Mouse (Mus musculus): ENCODE measurements at regions not wholly inside any gene's neighbourhood (a gene's known extent, or its start where the extent isn't known, plus 50 kb on each side); places are given as distances from the start of the nearest gene placed in this dataset.

DNA sequence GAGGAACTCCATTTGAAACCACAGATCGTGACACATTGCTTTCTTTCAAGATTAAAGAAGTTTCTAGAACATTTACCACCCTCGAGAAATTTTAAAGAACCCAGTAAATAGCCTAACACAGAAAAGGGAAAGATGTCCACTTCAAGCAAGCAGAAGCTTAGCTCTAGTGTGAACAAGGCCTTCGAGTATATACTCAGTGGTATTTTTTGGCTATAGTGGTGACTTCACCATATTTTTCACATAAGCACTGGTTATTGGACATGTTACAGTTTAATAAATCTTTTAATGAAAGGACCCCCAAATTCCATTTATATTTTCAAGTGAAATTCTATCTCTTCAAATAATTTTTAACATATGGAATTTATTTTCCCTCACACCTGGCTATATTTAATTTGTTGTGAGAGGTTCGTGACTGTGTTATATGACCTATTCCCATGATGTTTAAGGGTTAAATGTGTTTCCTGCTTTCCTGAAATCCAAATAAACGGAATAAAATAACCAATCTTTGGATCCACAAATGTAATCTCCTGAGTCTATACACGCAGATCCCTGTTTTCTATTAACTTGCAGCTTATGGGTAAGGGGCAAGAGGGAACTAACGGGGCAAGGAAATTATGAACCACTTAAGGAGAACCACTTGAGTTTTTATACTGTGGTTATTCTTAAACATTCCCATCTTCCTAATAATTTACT, 60.6 kb upstream of the Tas2r134 start:
- ATAC-seq (replicated peaks; ENCODE audit: poor library complexity), result no peak

DNA sequence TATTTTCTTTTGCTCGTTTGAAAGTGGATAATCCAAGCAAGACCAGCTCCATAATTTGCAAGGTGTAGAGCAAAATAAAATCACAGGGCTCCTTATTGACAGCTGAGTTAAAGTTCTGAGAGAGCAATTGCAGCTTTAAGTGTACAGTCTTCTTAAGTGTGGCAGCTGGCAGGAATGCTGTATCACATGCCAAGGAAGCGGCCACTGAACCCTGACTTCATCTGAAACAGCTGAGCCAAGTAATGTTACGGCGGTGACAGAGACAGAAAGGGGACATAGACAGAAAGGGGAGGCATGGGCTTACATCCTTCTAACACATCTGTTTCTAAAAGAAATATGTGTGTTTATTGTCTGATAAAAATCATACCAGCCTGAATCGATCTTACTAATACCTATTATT, 63.4 kb upstream of the Tas2r134 start:
- no peak for ATAC-seq (replicated peaks; ENCODE audit: poor library complexity)

DNA sequence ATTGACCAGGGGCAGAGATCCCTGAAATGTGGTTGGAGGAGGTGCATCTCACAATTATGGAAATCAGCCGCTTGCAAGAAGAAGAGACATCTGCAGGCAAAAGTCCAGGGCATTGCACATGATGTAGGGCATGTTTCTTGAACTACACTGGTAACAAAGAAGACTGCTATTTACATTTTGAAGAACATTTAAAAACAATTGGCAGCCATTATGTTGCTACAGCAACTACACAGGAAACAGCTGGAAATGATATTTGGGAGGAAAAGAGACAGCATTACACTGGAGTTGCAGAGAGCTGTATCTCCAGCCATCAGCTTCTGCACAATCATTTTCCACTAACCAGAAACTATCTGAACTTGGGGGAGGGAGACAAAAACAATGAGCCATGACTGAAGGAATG, 64.1 kb upstream of the Tas2r134 start:
- ATAC-seq (replicated peaks; ENCODE audit: poor library complexity), result no peak

DNA sequence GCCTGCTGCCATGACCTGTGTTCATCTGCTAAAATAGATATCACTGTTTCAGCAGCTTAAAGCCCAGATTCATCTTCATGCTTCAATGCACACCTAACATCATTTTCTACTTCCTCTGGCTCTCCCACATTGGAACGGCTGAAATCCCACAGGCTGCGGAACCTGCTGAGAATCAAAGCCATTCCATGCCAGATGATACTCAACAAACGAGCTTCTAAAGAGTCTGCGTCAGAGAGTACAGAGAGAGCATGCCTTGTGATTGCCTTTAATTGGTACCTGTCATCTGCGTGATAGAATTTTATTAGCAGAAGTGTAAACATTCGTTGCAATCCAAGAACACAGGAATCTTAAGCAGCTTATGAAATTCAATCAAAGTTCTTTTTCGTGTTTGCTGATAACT, 76.4 kb upstream of the Tas2r134 start:
- no peak for ATAC-seq (replicated peaks; ENCODE audit: poor library complexity)

DNA sequence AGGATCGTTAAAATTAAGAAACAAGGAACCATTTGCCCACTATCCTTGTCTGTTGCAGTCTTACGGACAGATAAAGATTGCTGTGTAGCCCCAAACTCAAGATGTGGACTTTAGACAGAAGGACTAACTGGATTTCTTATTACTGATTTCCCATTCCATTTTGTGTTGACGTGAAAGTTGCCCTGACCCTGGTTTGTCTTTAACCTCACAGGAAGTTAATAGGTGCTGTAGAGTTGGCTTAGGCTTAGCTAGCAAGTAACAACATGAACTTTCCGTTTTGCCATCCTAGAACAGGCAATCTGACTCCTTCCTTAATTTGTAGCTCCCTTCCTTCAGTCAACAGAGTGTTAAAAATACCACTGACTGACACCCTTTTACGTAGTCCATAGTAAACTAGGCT, 78.2 kb upstream of the Tas2r134 start:
- no peak for ATAC-seq (replicated peaks; ENCODE audit: poor library complexity)

DNA sequence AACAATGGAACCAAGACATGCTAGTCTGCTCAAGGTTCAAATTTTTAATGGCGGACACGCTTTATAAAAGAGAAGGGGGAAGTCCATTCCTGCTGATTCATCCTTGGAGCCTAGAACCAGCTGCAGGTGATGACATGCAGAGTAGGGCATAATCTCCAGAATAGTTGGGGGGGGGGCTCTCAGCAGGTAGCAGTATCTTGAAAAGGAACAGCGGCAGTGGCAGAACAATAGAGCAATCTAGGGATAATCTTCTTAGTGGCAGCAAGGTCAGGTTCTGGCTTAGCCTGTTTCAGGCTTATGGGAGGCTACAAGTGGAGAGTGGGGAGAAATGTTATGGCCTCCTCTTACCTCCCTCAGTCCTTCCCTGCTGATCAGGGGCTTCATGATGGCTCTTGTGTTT, 81.1 kb upstream of the Tas2r134 start:
- ATAC-seq (replicated peaks; ENCODE audit: poor library complexity), result no peak

DNA sequence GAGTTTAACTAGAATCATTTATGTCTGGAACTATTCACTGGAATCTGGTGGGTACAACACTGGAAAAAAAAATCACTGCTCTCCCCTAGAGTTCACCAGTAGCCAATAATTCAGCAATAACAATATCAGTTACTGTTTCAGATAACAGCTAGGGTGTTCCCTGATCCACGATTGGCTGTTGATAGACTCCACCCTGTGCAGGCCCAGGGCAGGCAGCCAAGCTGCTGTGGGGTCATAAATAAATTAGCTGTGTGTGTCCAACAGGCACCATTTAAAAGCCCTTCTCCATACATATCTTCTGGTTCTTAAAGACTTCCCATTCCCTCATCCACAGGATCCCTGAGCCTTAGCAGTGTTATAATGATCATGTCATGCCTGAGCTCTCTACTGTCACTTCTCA, 83.4 kb upstream of the Tas2r134 start:
- no peak for ATAC-seq (replicated peaks; ENCODE audit: poor library complexity)

DNA sequence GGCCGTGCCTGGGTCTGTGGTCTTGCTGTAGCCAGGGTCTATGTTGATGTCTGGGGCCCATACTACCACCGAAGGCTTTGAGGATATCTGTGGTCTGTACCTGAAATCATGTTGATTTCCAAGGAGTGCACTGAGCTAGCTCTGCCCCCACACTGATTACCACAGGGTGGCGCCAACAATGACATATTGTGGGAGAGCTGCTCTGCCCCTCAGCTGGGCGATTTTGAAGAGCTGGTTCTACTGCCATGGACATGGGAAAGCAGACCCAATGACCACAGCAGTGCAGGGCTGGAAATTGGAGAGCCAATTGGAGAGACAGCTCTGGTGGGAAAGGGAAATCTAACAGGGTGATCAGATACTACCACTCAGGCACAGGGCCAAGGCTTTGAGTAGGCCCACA, 85.0 kb upstream of the Tas2r134 start:
- peak; percentile 80 for ATAC-seq (replicated peaks; ENCODE audit: poor library complexity)

DNA sequence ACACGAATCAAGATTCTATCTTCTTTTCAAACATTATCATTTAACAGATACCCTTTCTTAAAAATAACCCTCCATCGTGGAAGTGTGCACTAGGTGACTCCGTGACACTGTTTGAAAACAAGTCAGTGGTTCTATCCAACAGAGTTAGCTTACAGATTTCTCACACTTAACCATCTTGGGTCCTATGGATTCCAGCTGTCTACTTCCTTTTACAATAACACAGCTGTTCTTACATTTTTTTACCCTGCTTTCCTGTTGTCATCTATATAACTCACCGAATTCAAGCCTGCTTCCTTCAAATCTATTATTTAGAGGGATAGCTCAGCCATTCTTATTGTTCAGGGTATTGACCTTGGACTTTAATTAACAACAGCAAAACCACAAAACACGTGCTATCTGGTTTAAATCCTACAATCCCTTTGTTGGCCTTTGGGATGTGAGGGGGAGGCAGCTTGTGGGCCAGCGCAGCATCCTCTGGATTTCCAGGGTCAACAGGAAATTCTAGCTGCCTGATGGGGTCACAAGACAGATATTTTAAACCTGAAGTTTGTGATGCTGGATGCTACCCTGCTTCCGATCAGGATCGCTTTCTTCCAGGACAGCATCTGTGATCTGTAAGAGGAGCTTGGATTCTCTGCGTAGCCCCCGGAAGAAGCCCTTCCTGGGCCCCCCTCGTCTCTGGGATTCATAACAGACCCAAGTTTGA, 94.4 kb upstream of the Tas2r134 start:
- ATAC-seq (replicated peaks; ENCODE audit: poor library complexity), result no peak

DNA sequence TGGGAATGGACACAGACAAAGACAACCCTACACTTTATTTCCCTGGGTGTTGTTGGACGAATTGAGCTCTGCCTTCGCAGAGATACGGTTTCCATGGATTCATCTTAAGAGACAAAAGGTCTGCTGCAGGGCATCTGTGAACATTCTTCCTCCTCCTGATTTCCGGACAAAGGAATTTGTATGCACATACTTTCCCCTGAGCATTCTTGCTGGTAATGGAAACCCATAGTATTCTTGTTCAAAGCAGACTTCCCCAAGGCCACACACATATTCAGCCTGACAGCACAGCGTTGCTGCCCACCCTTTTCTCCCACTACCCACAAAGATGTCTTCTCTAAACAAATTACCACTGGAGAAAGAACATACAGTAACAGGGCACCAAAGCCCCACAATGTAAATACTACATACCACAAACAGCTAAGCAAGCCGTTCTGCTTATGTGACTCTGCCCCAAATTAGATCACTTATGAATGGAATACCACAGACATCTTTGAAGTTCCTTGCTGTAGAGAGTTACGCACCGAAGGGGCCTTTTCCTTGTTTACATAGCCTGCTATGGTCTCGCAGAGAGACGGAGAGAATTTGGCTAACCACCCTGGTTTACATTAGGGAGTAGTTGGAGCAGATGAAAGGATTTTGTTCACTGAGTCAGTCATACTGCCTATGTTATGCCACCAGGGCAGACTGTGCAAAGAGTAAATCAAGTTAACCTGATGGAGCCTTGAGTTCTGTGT, 96.0 kb upstream of the Tas2r134 start:
- no peak for ATAC-seq (replicated peaks; ENCODE audit: poor library complexity)

DNA sequence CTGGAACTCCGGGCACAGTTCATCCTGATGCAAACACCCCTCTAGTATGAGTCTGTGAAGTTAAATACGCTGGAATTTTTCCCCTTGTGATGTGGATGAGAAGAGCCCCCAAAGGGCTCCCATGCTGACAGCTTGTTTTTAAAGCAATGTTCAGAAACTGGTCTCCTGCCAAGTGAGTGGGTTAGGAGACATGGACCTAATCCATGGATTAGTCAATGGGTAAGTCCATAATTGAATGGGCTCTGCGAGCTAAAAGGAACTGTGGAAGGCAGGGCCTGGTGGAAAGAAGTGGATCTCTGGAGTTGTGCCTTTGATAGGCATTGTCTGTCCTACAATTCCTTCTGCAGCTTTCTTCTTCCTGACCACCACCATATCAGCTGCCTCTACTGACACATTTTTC, 104.5 kb upstream of the Tas2r134 start:
- ATAC-seq (replicated peaks; ENCODE audit: poor library complexity), result no peak

DNA sequence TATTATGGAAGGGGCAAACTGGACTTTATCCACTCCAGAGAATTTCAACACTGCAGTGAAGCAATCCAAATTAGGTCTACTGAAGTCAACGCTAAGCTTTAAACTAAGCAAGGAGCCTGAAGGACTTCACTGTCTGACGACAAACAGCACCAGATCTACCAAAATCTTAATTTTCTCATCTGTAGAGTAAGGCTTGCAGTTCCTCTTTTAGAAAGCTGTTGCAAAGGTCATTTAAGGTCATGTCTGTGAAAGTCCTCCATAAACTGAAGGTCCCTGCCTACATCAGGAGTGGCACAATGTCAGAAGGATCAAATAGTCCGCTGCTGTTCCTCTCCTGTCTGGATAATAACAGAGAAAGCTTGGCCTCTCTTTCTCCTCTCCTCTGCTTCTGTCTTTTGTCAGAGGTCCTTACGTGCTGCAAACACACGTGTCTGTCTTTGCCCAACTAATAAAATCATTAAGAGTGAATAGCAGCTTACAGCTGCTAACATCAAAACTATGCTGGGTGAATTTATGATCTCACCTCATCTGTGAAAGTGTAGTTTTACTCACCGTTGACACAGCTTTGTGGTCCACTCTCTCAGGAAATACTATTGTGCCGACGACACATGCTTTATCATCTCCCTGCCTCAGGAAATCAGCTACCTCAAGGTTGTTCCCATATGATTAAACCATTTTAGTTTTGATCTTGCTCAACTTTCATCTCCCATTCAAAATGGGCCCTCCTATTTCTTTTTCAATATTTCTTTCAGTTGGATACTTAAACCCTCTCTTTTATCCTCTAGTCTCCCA, 117.9 kb upstream of the Tas2r134 start:
- peak; percentile 69 for ATAC-seq (replicated peaks; ENCODE audit: poor library complexity)

DNA sequence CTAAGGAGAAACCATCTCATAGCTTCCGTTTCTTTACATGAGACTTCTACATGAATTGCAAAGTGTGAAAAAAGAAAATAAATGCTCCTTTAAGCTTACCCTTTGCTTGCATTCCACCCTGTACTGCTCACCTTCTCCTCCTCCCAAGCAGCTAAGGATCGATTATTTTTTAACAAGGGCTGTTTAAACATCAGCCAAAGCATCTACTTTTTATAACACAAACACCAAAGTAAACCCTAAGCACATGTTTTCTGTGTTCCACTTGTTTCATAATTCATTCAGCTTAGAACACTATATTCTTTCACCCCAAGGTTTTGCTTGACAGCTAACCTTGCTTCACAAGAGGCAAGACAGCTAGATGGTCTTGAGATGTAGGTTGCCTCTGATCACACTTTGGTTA, 129.4 kb upstream of the Tas2r134 start:
- ATAC-seq (replicated peaks; ENCODE audit: poor library complexity), result no peak

DNA sequence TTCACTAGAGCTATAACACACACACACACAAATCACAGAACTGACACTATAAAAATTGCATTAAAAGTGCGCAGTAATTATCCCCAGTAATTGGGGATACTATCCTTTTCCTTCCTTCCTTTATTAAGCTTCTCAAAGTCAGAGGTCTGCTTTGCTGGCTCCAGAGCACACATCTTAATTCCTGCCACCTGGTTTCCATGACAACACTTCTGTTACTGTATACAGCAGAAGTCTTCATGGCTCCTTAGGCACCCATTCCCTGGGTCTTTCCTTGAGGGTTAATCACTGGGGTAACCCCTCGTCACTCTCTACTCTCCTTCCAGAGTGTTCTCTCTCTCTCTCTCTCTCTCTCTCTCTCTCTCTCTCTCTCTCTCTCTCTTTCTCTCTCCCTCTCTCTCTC, 153.6 kb upstream of the Tas2r134 start:
- ATAC-seq (replicated peaks; ENCODE audit: poor library complexity), result no peak

DNA sequence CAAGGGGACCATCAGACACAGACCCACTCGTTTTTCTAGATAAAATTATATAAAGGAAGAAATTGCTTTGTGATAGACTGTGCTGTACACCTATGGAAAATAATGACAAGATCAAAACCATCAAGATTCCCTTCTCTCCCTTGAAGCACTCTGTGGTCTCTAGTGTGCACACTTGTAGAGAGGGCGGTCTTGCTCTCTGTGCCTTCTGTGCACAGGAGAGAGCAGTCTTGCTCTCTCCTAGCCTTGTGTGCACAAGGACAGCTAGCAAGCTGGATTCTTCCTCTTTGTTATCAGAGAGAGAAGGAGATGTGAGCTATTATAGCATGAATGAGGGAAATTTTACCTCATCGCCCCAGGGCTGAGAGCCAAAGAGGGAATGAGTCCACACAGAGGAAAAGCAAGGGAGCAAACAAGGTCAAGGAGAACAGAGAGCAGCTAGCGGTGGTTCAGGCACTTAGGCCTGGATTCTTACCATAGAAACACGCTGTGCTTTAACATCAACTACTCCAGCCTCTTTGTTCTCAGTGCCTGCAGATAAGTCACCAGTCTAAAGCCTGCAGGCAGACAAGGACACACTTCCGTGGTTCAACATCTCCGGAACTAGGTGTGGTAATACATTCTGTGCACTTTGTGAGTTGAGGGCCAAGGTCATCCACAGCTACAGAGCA, 160.2 kb upstream of the Tas2r134 start:
- no peak for ATAC-seq (replicated peaks; ENCODE audit: poor library complexity)

DNA sequence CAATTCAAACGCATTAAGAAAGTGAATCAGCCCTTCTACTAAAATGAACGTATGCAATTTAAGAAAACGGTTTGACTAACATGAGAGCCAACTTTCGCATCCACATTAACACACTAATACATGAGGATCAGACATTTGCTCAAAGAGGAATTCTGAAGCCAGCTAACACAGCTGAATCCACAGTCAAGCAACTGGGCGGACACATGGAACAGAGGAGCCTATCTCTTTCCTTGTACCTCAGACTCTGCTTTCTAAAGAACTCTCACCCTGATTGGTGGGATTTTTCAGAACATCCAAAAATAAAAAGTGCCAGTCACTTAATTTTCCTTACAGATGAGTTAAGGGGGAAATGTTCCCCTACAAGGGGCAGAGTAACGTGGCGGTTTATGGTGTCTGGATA, 161.3 kb upstream of the Tas2r134 start:
- ATAC-seq (replicated peaks; ENCODE audit: poor library complexity), result no peak

DNA sequence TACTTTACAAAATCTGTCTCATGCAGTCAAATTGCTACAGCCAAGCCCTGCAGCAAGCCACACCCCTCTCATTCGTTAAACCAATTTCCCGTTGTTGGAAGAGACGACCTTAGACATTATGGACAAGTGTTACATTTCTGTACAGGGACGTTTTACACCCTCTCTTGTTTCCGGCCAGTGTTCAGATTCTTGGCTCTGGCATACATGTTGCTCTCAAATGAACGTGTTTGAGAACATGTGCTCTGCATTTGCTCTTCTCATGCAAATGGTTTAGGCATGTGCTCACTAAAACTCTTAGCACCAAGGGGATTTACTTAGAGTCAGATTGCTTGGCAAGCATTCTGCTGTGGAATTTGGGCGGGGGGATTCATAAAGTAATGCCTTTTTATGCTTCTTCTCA, 161.7 kb upstream of the Tas2r134 start:
- ATAC-seq (replicated peaks; ENCODE audit: poor library complexity), result no peak

DNA sequence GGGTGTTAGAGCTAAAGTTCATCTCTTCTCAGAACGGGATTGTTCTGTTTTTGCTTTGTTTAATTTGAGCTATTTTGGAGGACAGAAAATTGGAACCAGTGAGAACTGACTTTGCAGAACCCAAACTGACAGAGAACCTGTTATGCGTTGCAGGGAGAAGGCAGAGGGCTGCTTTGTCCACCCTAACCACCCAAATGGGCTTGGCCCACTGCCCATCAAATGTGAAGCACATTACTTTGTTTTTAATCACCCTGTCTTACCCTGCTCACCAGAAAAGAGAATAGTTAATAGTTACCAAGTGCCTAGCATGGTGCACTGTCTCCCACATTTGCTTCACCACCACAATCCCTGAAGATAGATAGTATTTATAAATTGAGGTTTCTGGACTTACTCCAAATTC, 163.0 kb upstream of the Tas2r134 start:
- no peak for ATAC-seq (replicated peaks; ENCODE audit: poor library complexity)

DNA sequence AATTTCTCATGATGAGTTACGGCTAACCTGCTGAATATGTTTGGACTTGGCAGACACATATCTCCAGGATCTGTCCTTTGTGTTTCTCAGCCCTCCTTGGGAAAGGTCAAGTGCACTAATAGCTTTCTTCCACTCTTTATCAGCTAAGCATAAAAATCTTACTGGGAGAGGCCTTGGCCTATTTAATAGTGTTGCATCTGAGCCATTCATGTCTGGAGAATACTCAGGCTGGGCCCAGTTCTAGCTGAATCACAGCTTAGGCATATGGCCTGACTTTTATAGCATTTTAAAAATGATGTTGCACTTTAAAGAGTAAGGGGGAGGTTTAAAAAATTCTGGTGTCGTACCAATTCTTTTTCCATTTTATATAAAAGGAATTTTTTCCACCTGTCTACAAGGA, 166.4 kb upstream of the Tas2r134 start:
- ATAC-seq (replicated peaks; ENCODE audit: poor library complexity), result no peak

DNA sequence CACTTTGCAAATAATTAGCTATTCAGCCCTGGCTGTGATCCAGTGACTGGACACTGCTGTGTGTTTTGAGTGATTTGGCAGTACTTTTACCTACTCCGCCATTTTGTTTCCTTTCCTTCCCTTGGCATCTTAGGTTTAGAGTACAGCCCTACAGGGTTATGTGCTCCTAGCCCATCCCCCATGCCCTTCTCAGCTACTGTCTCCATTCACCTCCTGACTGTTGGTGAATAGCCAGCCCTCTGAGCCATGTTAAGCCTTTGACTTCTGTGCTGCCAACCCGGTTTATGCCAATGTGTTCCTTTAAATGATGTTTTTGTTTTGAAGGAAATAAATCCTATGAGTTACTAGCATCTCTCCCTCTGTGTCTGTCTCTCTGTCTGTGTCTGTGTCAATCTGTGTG, 167.8 kb upstream of the Tas2r134 start:
- ATAC-seq (replicated peaks; ENCODE audit: poor library complexity), result no peak

DNA sequence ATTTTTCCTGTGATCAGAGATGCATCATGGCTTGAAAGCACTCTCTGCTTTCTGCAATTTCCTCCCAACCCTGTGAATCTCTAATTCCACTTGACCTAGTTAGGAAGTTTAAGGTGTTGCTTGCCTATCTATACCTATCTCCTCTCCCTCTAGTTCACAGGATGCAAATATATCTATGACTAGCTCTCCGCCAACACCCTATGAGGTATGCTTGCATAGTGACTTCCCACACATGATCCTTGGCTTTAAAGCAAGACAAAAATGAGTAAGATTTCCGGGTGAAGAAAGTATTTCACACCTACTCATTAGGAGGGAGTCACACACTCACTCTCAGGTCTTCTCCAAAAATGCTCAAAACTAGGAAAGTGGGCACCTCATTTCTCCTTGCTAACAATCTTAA, 169.6 kb upstream of the Tas2r134 start:
- ATAC-seq (replicated peaks; ENCODE audit: poor library complexity), result no peak
